Mouse (Mus musculus): ENCODE results near the gene Klk1b1.

DNA sequence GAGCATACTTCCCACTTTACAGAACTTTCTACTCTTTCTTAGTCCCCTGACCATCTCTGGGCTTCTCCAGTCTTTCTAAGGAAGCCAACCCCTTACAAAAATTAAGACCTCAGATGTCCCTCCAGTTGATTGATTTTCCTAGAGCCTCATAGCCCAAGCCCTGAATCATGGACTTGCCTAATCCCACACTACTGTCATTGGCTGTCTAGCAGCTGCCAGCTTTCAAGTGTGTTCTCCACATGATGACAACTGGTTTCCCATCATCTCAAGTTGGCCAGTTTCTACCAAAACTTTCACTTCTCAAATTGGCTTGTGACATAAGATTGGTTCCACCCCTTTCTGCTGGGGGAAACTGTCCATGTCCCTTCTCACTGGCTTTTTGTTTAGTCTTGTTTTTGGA, 38.3 kb downstream of the Klk1b1 start:
- TF ChIP-seq CTCF (IDR thresholded peaks at IDR 0.05; ENCODE audit: borderline replicate concordance, extremely low read depth, insufficient read depth, insufficient read length), result no peak
- no peak for TF ChIP-seq POLR2A (IDR thresholded peaks at IDR 0.05; ENCODE audit: borderline replicate concordance, extremely low read depth, insufficient read depth, insufficient read length, poor library complexity, severe bottlenecking)
